Mouse (Mus musculus): ENCODE measurements around the gene Crybb2.

Crybb2 gene

GRCm38 (mm10) chr5:113030082-113030481 is 39.8 kb downstream of the Crybb2 start:
- DNase-seq: no peak

DNA sequence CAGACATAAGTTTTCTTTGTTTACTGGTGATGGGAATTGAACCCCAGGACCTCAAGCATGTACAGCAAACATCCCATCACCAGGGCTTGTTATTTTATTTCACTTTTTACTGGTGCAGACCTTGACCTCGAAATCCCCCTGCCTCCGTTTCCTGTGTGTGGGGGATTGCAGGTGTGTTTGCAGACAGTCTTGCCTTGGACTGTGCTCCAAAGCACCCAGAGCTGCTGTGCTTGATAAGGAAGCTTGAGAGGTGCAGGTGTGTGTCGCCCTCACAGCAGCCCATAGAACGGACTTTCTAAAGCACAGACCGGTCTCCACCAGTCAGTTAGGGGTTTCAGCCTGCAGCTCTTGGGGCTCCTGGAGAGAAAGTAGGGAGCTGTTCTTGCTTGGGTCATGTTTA is 43.2 kb downstream of the Crybb2 start:
- DNase-seq: peak; percentile 63

DNA sequence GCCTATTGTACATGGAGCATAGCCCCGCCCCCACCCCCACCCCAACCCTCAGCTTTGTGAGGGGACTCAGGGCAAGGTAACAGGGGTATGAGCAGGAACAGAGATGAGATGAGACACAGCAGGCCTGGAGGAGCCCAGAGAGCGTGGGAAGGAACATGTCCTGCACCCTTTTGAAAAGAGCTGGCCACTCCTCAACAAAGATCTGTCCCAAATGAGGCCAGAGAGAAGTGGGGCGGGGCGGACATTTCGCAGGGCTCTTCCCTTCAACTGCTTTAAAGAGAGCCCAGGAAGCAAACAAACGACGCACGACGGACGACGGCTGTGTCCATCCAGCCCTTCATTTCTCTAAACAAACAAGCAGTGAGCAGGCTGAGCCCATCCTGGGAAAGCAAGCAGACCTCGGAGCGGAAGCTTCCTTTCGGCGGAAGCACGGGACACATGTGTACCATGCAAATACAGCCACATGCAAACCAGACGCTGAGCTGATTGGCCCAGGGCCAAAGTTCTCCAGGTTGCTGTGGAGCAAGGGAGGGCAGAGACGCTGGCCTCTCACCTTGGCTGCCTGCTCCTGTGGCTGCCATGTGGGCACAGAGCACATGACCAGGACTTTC is 45.7 kb downstream of the Crybb2 start:
- peak; percentile 30 for DNase-seq

- no peak for DNase-seq
Observed at GRCm38 (mm10) chr5:113018190-113018589, 51.7 kb downstream of the Crybb2 start.

- no peak for DNase-seq
Observed at GRCm38 (mm10) chr5:113017004-113017403, 52.9 kb downstream of the Crybb2 start.

GRCm38 (mm10) chr5:113015236-113016061 is 54.5 kb downstream of the Crybb2 start, which contains the start of gene Grk3:
Gene Grk3 (minus strand): TSS chr5:113015791.
- peak; percentile 67 for DNase-seq

GRCm38 (mm10) chr5:113014808-113015235 is 55.1 kb downstream of the Crybb2 start:
- DNase-seq: no peak

DNA sequence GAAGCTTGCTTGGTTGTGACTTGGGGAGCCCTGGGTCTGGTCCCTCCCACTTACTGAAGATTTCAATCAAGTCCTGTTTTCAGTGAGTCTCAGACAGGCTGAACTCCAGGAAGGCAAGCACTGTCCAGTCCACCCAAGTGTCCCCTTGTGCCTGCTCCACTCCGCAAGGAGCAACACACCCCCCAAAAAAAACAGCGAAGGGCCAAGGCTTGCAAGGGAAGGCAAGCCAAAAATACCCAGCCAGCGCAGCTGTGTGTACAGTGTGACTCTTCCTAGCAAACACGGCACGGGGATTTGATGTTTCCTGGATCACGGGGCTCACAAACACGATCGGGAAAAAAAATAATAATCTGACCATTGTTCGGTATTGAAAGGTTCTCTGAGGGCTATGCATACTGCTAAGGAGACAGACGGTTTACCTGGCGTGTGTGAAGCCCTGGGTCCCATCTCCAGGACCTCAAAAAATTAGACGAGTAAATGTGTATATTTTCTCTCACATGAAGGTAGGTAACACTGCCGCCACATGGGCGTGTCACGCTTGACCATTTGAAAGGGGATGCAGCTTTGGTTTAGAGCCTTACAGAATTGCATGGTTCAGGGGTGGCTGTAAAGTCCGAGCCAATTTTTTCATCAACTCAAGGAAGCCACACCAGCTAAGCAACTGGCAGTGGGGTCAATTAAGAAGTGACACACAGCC is 55.7 kb downstream of the Crybb2 start:
- no peak for DNase-seq

DNA sequence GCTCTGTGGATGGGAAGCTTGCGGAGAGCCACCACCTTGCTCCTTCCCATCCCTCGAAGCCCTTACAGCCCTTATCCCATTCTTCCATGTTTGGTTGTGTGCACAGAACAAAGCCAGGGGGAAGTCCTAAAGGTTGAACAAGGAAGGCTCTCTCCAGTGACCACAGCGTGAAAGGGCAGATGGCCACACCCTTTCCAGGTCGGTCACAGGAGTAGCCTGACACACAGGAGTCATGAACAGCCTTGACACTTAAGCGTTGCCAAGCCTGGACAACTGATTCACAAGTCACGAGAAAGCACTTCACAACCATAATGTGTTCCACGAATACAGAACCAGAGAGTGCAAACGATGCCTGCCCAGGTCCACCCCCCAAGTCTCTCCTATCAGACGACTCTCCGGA is 58.0 kb downstream of the Crybb2 start:
- DNase-seq: no peak

- no peak for DNase-seq
Observed at GRCm38 (mm10) chr5:113009183-113009820, 60.6 kb downstream of the Crybb2 start.

GRCm38 (mm10) chr5:113008496-113008895 is 61.4 kb downstream of the Crybb2 start:
- DNase-seq: no peak

Measured in thymus, postnatal 14 days (tissue).